Mouse (Mus musculus) B cell, adult 67 days (primary cell): Measurements from ENCODE around the gene Mboat2. TPM values are rescaled to one million over a fixed set of nuclear protein-coding genes. Genes with fewer than 3 reads are reported as not detected.

Source experiments
- total RNA-seq, 2 experiments: library from RNA; stranded (reverse); gene quantifications; 4 replicates each; pipeline ENCODE4 v1.2.4; 2023

Gene Mboat2
- not detected for total RNA-seq

GRCm38 (mm10) chr12:24830766-24831152, at the start of gene Mboat2:
Mboat2 (plus strand) TSS chr12:24830879.

GRCm38 (mm10) chr12:24974446-24975114, 143.9 kb downstream of the Mboat2 start, which contains the start of gene Kidins220:
Kidins220 (plus strand) TSS chr12:24974925.

Other genes starting within 250 kb of the Mboat2 start
- 10 to 100 TPM; 31.9 to 45.4 TPM for gene Klf11, start 179.6 kb upstream of the Mboat2 start, total RNA-seq
- not detected for gene Cys1, start 149.1 kb upstream of the Mboat2 start, total RNA-seq
- 1 to 10 TPM; 4.8 to 5.4 TPM for gene Rrm2, start 122.6 kb upstream of the Mboat2 start, total RNA-seq
- gene Kidins220, start 144.0 kb downstream of the Mboat2 start, total RNA-seq: 10 to 100 TPM; 86.5 to 94.9 TPM